Mouse (Mus musculus) embryonic facial prominence, embryonic 13.5 days (tissue): Measurements from ENCODE around the gene March10. TPM values are rescaled to one million over a fixed set of nuclear protein-coding genes. Genes with fewer than 3 reads are reported as not detected.

Source experiments
- ATAC-seq: fragments of 200-750 bp; cut with Nextera tagmentation; 2 replicates; pipeline ENCODE4 v1.8.0; 2017; ENCODE audit warnings: low read depth; ENCODE audit not compliant: insufficient number of reproducible peaks, insufficient read depth, low FRiP score, low TSS enrichment
- H3K27ac ChIP-seq: fragments of 300-500 bp; sonication (generic); 2 replicates; pipeline ENCODE4 v1.5.1; 2015; ENCODE audit warnings: moderate library complexity, mild to moderate bottlenecking, inconsistent platforms
- H3K27me3 ChIP-seq: fragments of 300-500 bp; sonication (generic); 2 replicates; pipeline ENCODE4 v1.6.1; 2015; ENCODE audit warnings: mild to moderate bottlenecking, inconsistent platforms
- H3K36me3 ChIP-seq: fragments of 300-500 bp; sonication (generic); 2 replicates; pipeline ENCODE4 v1.6.1; 2015; ENCODE audit warnings: mild to moderate bottlenecking, inconsistent platforms
- H3K4me1 ChIP-seq: fragments of 300-500 bp; sonication (generic); 2 replicates; pipeline ENCODE4 v1.6.1; 2015; ENCODE audit warnings: inconsistent platforms
- H3K4me2 ChIP-seq: fragments of 300-500 bp; sonication (generic); 2 replicates; pipeline ENCODE4 v1.6.1; 2015; ENCODE audit warnings: moderate library complexity, mild to moderate bottlenecking, inconsistent platforms
- H3K4me3 ChIP-seq: fragments of 300-500 bp; sonication (generic); 2 replicates; pipeline ENCODE4 v1.5.1; 2015; ENCODE audit warnings: mild to moderate bottlenecking, inconsistent platforms
- H3K9ac ChIP-seq: fragments of 300-500 bp; sonication (generic); 2 replicates; pipeline ENCODE4 v1.6.1; 2015; ENCODE audit warnings: mild to moderate bottlenecking, inconsistent platforms
- H3K9me3 ChIP-seq: fragments of 300-500 bp; sonication (generic); 2 replicates; pipeline ENCODE4 v1.6.1; 2016; ENCODE audit warnings: inconsistent platforms
- WGBS: fragments of 180-500 bp; shearing (Covaris S2); methylation state at CpG from one replicate; pipeline ENCODE4 v1.1.7; 2015; ENCODE audit warnings: mixed read lengths; 5-methylcytosine and 5-hydroxymethylcytosine counted together
- polyA plus RNA-seq: library from polyadenylated mRNA; unstranded; fragments of >200 nt; fragmentation: Nextera tagmentation; extraction: Ambion mirVana; gene quantifications from 2 replicates; pipeline ENCODE4 v1.2.1, GENCODE M21; 2015

March10 gene
- polyA plus RNA-seq, 1 experiment from 2014 or later: not detected

- Histone ChIP-seq H3K4me3 (no peak overlapping the region), H3K4me1 (peaks cover 42% of the 10 kb centered on the region), H3K9ac (no peak overlapping the region), H3K27me3 (no peaks in the 10 kb centered on the region; the same call in 1 of the 2 replicates), H3K4me2 (no peak overlapping the region), H3K27ac (no peak overlapping the region), H3K36me3 (no peaks in the 10 kb centered on the region), H3K9me3 (no peaks in the 10 kb centered on the region)
- ATAC-seq: no peak
- 76% methylated on average over 9 of the region's 9 CpGs for WGBS
These were observed 9.0 kb upstream of the March10 start for GRCm38 (mm10) chr11:105465488-105465887.

DNA sequence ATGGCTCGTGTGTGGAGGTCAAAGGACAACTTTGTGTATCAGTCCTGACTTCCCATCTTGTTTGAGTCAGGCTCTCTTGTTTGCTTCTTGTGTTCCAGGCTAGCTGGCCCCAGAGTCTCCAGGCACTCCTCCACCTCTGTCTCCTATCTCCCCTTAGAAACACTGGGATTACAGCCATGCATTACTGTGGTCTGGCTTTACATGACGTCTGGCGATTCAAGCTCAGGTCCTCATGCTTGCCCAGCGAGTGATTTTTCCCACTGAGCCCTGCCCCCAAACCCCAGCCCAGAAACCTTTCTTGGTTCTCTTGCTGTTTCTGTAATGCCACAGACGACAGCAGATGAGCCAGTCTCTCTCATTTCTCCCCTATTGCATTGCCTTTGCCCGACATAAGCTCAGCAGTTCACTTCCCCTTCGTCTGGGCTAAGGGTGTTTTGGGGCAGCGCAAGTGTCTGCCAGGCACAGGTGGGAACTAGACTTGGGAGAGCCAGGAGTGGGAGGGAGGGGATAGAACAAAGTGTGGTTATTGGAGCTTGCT lies 8.0 kb upstream of the March10 start:
- H3K36me3 ChIP-seq: no peaks in the 10 kb centered on the region
- H3K4me3 ChIP-seq: no peak overlapping the region
- H3K9me3 ChIP-seq: no peaks in the 10 kb centered on the region
- no peak overlapping the region for H3K4me2 ChIP-seq
- H3K27me3 ChIP-seq: no peaks in the 10 kb centered on the region; the same call in 1 of the 2 replicates
- WGBS: 73% methylated on average over 8 of the region's 8 CpGs
- peaks cover 39% of the 10 kb centered on the region for H3K4me1 ChIP-seq
- no peak for ATAC-seq
- H3K27ac ChIP-seq: no peak overlapping the region
- H3K9ac ChIP-seq: no peak overlapping the region

- no peak overlapping the region for H3K4me3 ChIP-seq
- ATAC-seq: no peak
- H3K36me3 ChIP-seq: no peaks in the 10 kb centered on the region
- no peak overlapping the region for H3K27ac ChIP-seq
- H3K4me2 ChIP-seq: no peak overlapping the region
- peaks cover 16% of the 10 kb centered on the region for H3K4me1 ChIP-seq
- H3K27me3 ChIP-seq: peaks cover 6% of the 10 kb centered on the region
- H3K9me3 ChIP-seq: no peaks in the 10 kb centered on the region
- 46% methylated on average over 5 of the region's 5 CpGs for WGBS
- no peak overlapping the region for H3K9ac ChIP-seq
These were observed 3.4 kb upstream of the March10 start for GRCm38 (mm10) chr11:105459900-105460299.

- WGBS: 48% methylated on average over 7 of the region's 7 CpGs
- H3K27me3 ChIP-seq: peaks cover 6% of the 10 kb centered on the region
- no peak overlapping the region for H3K27ac ChIP-seq
- H3K9ac ChIP-seq: no peak overlapping the region
- H3K4me1 ChIP-seq: peaks cover 5% of the 10 kb centered on the region; the same call in 1 of the 2 replicates
- H3K4me3 ChIP-seq: peak overlapping the region; percentile 52
- no peaks in the 10 kb centered on the region for H3K36me3 ChIP-seq
- H3K4me2 ChIP-seq: peak overlapping the region; percentile 93
- no peaks in the 10 kb centered on the region for H3K9me3 ChIP-seq
- no peak for ATAC-seq
These were observed 506 bp upstream of the March10 start for GRCm38 (mm10) chr11:105457041-105457440.

- no peak for ATAC-seq
- WGBS: 86% methylated on average over 5 of the region's 5 CpGs
- Histone ChIP-seq H3K9me3 (no peaks in the 10 kb centered on the region), H3K9ac (no peak overlapping the region), H3K4me1 (peaks cover 5% of the 10 kb centered on the region; the same call in 1 of the 2 replicates), H3K27ac (no peak overlapping the region), H3K27me3 (peaks cover 6% of the 10 kb centered on the region), H3K36me3 (no peaks in the 10 kb centered on the region), H3K4me3 (no peak overlapping the region), H3K4me2 (no peak overlapping the region)
These were observed 1.4 kb downstream of the March10 start for GRCm38 (mm10) chr11:105455118-105455517.

DNA sequence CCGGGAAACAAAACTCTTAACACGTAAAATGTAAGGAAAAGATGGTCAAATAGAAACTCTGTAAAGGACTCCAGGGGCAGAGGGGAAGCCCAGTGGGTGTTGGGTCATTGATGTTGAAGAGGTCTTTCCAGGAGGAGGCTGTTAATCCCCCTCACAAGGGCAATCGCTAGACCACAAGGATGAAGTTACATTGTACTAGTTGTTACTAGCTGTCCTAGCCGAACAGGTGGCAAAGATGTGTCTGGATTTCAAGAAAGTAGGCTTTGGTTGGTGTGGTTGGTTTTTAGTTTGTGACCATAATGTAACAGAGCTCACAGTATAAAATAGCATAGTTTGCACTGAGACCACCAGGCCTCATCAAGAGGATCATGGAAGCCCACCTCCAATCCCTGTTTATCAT lies 3.5 kb downstream of the March10 start:
- peaks cover 6% of the 10 kb centered on the region for H3K27me3 ChIP-seq
- no peaks in the 10 kb centered on the region for H3K36me3 ChIP-seq
- H3K4me3 ChIP-seq: no peak overlapping the region
- no peak overlapping the region for H3K27ac ChIP-seq
- no peaks in the 10 kb centered on the region for H3K9me3 ChIP-seq
- WGBS: 80% methylated on average over 4 of the region's 4 CpGs
- H3K9ac ChIP-seq: no peak overlapping the region
- H3K4me2 ChIP-seq: no peak overlapping the region
- H3K4me1 ChIP-seq: peaks cover 5% of the 10 kb centered on the region; the same call in 1 of the 2 replicates
- ATAC-seq: no peak

GRCm38 (mm10) chr11:105452504-105452903 lies 4.0 kb downstream of the March10 start:
- 89% methylated on average over 4 of the region's 4 CpGs for WGBS
- Histone ChIP-seq H3K4me3 (no peak overlapping the region), H3K4me1 (peaks cover 5% of the 10 kb centered on the region; the same call in 1 of the 2 replicates), H3K9ac (no peak overlapping the region), H3K9me3 (no peaks in the 10 kb centered on the region), H3K27me3 (peaks cover 6% of the 10 kb centered on the region), H3K36me3 (no peaks in the 10 kb centered on the region), H3K27ac (no peak overlapping the region), H3K4me2 (no peak overlapping the region)
- ATAC-seq: no peak

- Histone ChIP-seq H3K4me2 (no peak overlapping the region), H3K4me3 (no peak overlapping the region), H3K9ac (no peak overlapping the region), H3K36me3 (no peaks in the 10 kb centered on the region), H3K27ac (no peak overlapping the region), H3K9me3 (no peaks in the 10 kb centered on the region), H3K4me1 (peaks cover 4% of the 10 kb centered on the region; the same call in 1 of the 2 replicates), H3K27me3 (peaks cover 6% of the 10 kb centered on the region)
- WGBS: 57% methylated on average over 7 of the region's 7 CpGs
- ATAC-seq: no peak
These were observed 4.9 kb downstream of the March10 start for GRCm38 (mm10) chr11:105451553-105452135.

DNA sequence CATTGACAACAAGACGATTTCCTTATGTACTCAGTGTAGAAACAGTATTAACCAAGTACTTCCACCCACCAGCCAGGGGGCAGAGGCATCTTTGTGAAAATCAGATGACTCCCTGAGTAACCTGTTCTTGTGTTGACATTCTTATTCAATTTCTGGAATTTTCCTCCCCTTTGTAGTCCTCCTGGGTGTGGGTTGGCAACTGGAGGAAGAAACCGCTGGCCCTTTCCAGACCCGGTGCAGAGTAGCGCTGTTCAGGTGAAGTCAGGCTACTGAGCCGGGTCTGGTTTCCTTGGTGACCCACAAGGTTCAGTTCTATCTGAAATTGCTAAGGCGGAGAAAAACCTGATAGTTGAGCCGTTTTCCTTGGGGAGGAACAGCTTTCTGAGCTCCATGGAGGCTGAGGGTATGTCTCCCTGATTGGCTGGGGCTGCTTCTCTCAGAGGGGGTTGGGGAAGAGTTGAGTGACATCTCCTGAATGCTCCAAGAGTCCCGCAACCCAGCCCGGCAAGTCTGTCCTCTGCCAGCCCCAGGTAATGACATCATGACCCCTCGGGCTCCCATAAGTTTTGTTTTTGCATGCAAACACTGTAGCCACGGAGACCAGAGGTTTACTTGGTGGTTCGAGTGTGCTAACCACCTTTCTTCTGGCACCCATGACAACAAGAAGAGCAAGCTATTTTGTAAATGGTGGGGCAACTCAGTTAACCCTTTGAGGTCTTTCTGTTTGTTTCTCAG lies 6.8 kb downstream of the March10 start:
- Histone ChIP-seq H3K36me3 (no peaks in the 10 kb centered on the region), H3K4me1 (peaks cover 3% of the 10 kb centered on the region; the same call in 1 of the 2 replicates), H3K9ac (no peak overlapping the region), H3K27me3 (no peaks in the 10 kb centered on the region), H3K4me2 (no peak overlapping the region), H3K4me3 (no peak overlapping the region), H3K27ac (no peak overlapping the region), H3K9me3 (no peaks in the 10 kb centered on the region)
- no peak for ATAC-seq
- 54% methylated on average over 12 of the region's 12 CpGs for WGBS

DNA sequence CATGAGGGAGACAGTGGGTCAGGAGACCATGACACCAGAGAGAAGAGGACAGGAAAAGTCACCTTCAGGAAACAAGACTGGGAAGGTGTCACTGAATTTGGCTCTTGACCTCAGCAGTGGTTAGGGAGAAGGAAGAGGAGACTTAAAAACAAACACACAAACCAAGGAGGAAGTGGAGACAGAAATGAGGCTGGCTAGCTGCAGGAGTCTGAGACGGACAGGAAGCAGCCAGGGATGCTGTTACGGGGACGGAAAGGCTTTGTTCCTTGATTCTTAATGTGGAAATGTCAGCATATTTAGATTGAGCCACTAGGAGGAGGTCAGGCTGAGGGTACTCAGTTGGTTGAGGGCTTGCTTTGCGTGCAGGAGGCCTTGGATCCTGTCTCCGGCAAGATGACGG lies 8.9 kb downstream of the March10 start:
- H3K4me2 ChIP-seq: no peak overlapping the region
- H3K27me3 ChIP-seq: no peaks in the 10 kb centered on the region
- H3K36me3 ChIP-seq: no peaks in the 10 kb centered on the region
- no peak overlapping the region for H3K9ac ChIP-seq
- ATAC-seq: no peak
- H3K4me1 ChIP-seq: peaks cover 11% of the 10 kb centered on the region
- no peak overlapping the region for H3K4me3 ChIP-seq
- H3K27ac ChIP-seq: no peak overlapping the region
- WGBS: 72% methylated on average over 6 of the region's 6 CpGs
- H3K9me3 ChIP-seq: no peaks in the 10 kb centered on the region

- H3K9me3 ChIP-seq: no peaks in the 10 kb centered on the region
- WGBS: 85% methylated on average over 5 of the region's 5 CpGs
- ATAC-seq: no peak
These were observed 10.3 kb downstream of the March10 start for GRCm38 (mm10) chr11:105446221-105446620.

GRCm38 (mm10) chr11:105445741-105446140 lies 10.8 kb downstream of the March10 start:
- Histone ChIP-seq H3K9me3 (no peaks in the 10 kb centered on the region), H3K9ac (no peak overlapping the region)

More at GRCm38 (mm10) chr11:105446221-105446620, 10.3 kb downstream of the March10 start:
- Histone ChIP-seq H3K4me1 (peaks cover 11% of the 10 kb centered on the region), H3K4me2 (no peak overlapping the region), H3K36me3 (no peaks in the 10 kb centered on the region), H3K4me3 (no peak overlapping the region), H3K27ac (no peak overlapping the region), H3K9ac (no peak overlapping the region), H3K27me3 (no peaks in the 10 kb centered on the region)

More at GRCm38 (mm10) chr11:105445741-105446140, 10.8 kb downstream of the March10 start:
- Histone ChIP-seq H3K4me1 (peaks cover 11% of the 10 kb centered on the region), H3K4me3 (no peak overlapping the region), H3K36me3 (no peaks in the 10 kb centered on the region), H3K4me2 (no peak overlapping the region), H3K27me3 (no peaks in the 10 kb centered on the region), H3K27ac (no peak overlapping the region)
- ATAC-seq: no peak
- 75% methylated on average over 5 of the region's 5 CpGs for WGBS
